23 mouse cellular contexts compared by ENCODE assay signal in the genomic region with DNA sequence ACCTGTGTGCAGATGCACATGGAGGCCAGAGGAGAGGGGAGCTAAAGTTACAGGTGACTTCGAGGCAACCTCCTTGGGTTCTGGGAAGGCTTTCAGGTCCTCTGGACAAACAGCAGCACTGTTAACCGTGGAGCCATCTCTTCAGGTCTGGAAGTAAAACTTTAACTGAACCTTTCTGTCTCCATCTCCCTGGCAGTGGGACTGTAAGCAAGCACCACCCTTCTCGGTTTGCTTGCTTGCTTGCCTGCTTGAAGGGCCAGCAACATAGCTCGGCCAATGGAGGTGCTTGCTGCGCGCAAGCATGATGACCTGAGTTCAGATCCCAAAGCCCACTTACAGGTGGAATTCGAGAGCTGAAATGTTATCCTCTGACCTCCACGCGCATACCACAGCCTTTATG. TPM values are rescaled to one million over a fixed set of nuclear protein-coding genes. Genes with fewer than 3 reads are reported as not detected.
"Had no signal": no experiment of that assay in that cellular context is flagged by ENCODE, and none has a peak within 500 bp of the region (broad histone marks: within the 10 kb centered on the region; RNA-seq: fewer than 3 reads in every experiment).

No protein-coding gene starts in this region.

- H3K4me1 ChIP-seq: liver, embryonic 13.5 days had no signal

- H3K9me3 ChIP-seq: liver, embryonic 13.5 days had no signal

- DNase-seq: layer of hippocampus, adult 9-11 months; layer of hippocampus, postnatal 36 days; liver, embryonic 13.5 days; lung, embryonic 14.5 days; lung, postnatal 36 days; midbrain, embryonic 14.5 days; thymus, adult 18-20 months; thymus, postnatal 36 days had no signal

- H3K27ac ChIP-seq: hindbrain, postnatal 0 days; layer of hippocampus, adult 2 months; left cerebral cortex, adult 2 months; liver, embryonic 13.5 days had no signal

- H3K9ac ChIP-seq: liver, embryonic 13.5 days; lung, embryonic 14.5 days had no signal

- H3K27me3 ChIP-seq: liver, embryonic 13.5 days had no signal

- ATAC-seq: hindbrain, postnatal 0 days; inflammation-experienced regulatory T-cells, adult 6 months; intestine, embryonic 16.5 days; lung, postnatal 0 days had no signal

- H3K4me3 ChIP-seq: layer of hippocampus, adult 2 months; left cerebral cortex, adult 2 months; liver, embryonic 13.5 days; megakaryocyte, embryonic 14.5 days had no signal

- H3K36me3 ChIP-seq: liver, embryonic 13.5 days had no signal

- H3K4me2 ChIP-seq: liver, embryonic 13.5 days; lung, embryonic 14.5 days; midbrain, embryonic 11.5 days had no signal

RNA-seq across cellular contexts. Expression of gene Pbld1, which starts 4.6 kb away (rescaled TPM):
- total RNA-seq: midbrain, postnatal 0 days had no signal

RNA-seq across cellular contexts. Expression of gene Atoh7, which starts 34.9 kb away (rescaled TPM):
- polyA plus RNA-seq: inflammation-experienced regulatory T-cells, adult 6 months; intestine, embryonic 16.5 days; large intestine, adult 2 months; liver, embryonic 13.5 days; liver, embryonic 16.5 days; lung, postnatal 0 days; small intestine, adult 2 months; spleen, adult 2 months; stomach, embryonic 16.5 days; testis, adult 2 months had no signal

RNA-seq across cellular contexts. Expression of gene Pbld2, which starts 40.4 kb away (rescaled TPM):
- total RNA-seq: midbrain, postnatal 0 days had no signal
